Mouse (Mus musculus) ES-E14 (cell line): ENCODE data around the gene Mapk6.

Experiments
- CHD2 ChIP-seq: IDR thresholded peaks from 2 replicates; pipeline ENCODE4 v1.6.1; 2014; ENCODE audit warnings: mild to moderate bottlenecking, low read depth, low read length, inconsistent platforms
- HCFC1 ChIP-seq: IDR thresholded peaks from 2 replicates; pipeline ENCODE4 v1.6.1; 2012; ENCODE audit warnings: low read length, inconsistent platforms, borderline replicate concordance; ENCODE audit not compliant: insufficient read depth
- ZNF384 ChIP-seq: IDR thresholded peaks from 2 replicates; pipeline ENCODE4 v1.6.1; 2012; ENCODE audit warnings: low read depth, low read length, inconsistent platforms

DNA sequence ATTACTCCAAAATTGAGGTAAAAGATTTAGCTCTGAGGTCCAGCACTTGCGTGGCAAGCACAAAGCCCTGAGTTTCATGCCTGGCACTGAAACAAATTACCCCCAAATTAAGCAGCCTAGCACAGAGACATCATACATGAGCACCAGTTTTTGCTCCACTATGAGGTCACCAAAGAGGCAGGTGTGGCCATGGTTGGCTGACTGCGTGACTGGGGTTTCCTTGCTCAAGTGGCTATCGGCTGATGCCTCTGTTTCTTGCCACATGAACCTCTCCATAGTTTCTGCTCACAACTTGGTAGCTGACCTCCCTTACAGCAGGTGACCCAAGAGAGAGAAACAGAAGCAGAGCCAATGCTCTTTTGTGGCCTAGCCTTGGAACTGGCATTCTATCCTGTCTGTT, 81.8 kb downstream of the Mapk6 start:
- TF ChIP-seq ZNF384 (no peak), CHD2 (no peak), HCFC1 (no peak)
